Mouse (Mus musculus) v-Abl transformed pro-B cells (cell line): ENCODE data around the gene Nfix.

Experiments used
- in situ Hi-C, 2 experiments: fragments of 400-800 bp; cut with MboI; formaldehyde crosslinking; loops; one replicate each; pipeline ENCODE4 v1.15.1; 2025; ENCODE audit not compliant: unreplicated experiment in 2 of 2

The Nfix gene

GRCm38 (mm10) chr8:84711312-84711711 is 88.8 kb downstream of the Nfix start:
- in situ Hi-C loops, result loop anchor here in 1 of 2 experiments (5.0 to 10.0 kb wide), 3 partner anchors 101 to 193 kb away; partner anchors contain the start of genes Dnase2a and Klf1

GRCm38 (mm10) chr8:84709931-84710330 is 90.2 kb downstream of the Nfix start:
- in situ Hi-C loops, result loop anchor here in 1 of 2 experiments (5.0 to 10.0 kb wide), 4 partner anchors 102 to 505 kb away; partner anchors contain the start of genes Dnase2a and Klf1

- in situ Hi-C loops, result loop anchor here in 1 of 2 experiments (10.0 kb wide), 1 partner anchor 504 kb away; no protein-coding TSS in a partner anchor
Measured at GRCm38 (mm10) chr8:84708774-84709475, 91.2 kb downstream of the Nfix start.

- in situ Hi-C loops, result loop anchor here in 1 of 2 experiments (10.0 kb wide), 1 partner anchor 503 kb away; no protein-coding TSS in a partner anchor
Measured at GRCm38 (mm10) chr8:84708071-84708541, 92.0 kb downstream of the Nfix start.

GRCm38 (mm10) chr8:84707267-84707883 is 92.8 kb downstream of the Nfix start:
- in situ Hi-C loops, result loop anchor here in 1 of 2 experiments (10.0 kb wide), 1 partner anchor 503 kb away; no protein-coding TSS in a partner anchor

- in situ Hi-C loops, result loop anchor here in 1 of 2 experiments (10.0 kb wide), 1 partner anchor 502 kb away; no protein-coding TSS in a partner anchor
Measured at GRCm38 (mm10) chr8:84706610-84707266, 93.4 kb downstream of the Nfix start.

GRCm38 (mm10) chr8:84705960-84706359 is 94.2 kb downstream of the Nfix start:
- in situ Hi-C loops, result loop anchor here in 1 of 2 experiments (10.0 kb wide), 1 partner anchor 501 kb away; no protein-coding TSS in a partner anchor

GRCm38 (mm10) chr8:84704867-84705831 is 95.0 kb downstream of the Nfix start:
- in situ Hi-C loops, result loop anchor here in 1 of 2 experiments (5.0 to 10.0 kb wide), 3 partner anchors 43 to 500 kb away; partner anchors contain the start of genes Ier2 and Junb

GRCm38 (mm10) chr8:84704356-84704755 is 95.8 kb downstream of the Nfix start:
- in situ Hi-C loops, result loop anchor here in 1 of 2 experiments (5.0 to 10.0 kb wide), 3 partner anchors 42 to 500 kb away; partner anchors contain the start of genes Ier2 and Junb

- in situ Hi-C loops, result loop anchor here in 1 of 2 experiments (5.0 to 10.0 kb wide), 3 partner anchors 41 to 499 kb away; partner anchors contain the start of genes Ier2 and Junb
Measured at GRCm38 (mm10) chr8:84703466-84704249, 96.5 kb downstream of the Nfix start.

- in situ Hi-C loops, result loop anchor here in 1 of 2 experiments (5.0 to 10.0 kb wide), 3 partner anchors 41 to 498 kb away; partner anchors contain the start of genes Ier2 and Junb
Measured at GRCm38 (mm10) chr8:84702963-84703465, 97.1 kb downstream of the Nfix start.

- in situ Hi-C loops, result loop anchor here in 1 of 2 experiments (5.0 to 10.0 kb wide), 3 partner anchors 40 to 498 kb away; partner anchors contain the start of genes Ier2 and Junb
Measured at GRCm38 (mm10) chr8:84702561-84702960, 97.6 kb downstream of the Nfix start.

- in situ Hi-C loops, result loop anchor here in 1 of 2 experiments (5.0 to 10.0 kb wide), 3 partner anchors 39 to 496 kb away; partner anchors contain the start of genes Ier2 and Junb
Measured at GRCm38 (mm10) chr8:84700941-84701911, 98.9 kb downstream of the Nfix start, which contains the start of gene Lyl1. Gene Lyl1, plus strand, starts transcription at chr8:84701457.

GRCm38 (mm10) chr8:84700526-84700925 is 99.6 kb downstream of the Nfix start:
- in situ Hi-C loops, result loop anchor here in 1 of 2 experiments (5.0 to 10.0 kb wide), 3 partner anchors 38 to 496 kb away; partner anchors contain the start of genes Ier2 and Junb

GRCm38 (mm10) chr8:84699861-84700322 is 100.3 kb downstream of the Nfix start:
- in situ Hi-C loops, result loop anchor here (5.0 to 10.0 kb wide), 3 partner anchors 38 to 495 kb away; partner anchors contain the start of genes Ier2 (in 2 of the 2) and Junb (in 1 of the 2)

GRCm38 (mm10) chr8:84698929-84699401 is 101.2 kb downstream of the Nfix start:
- in situ Hi-C loops, result loop anchor here in 1 of 2 experiments (5.0 kb wide), 1 partner anchor 37 kb away; the partner anchor contains the start of gene Ier2
